Mouse (Mus musculus) R1 (cell line): ENCODE data around the gene Actl11.
A peak's percentile ranks its signal among the peaks of the same experiment; 100 is the strongest.

Experiments used
- DNase-seq: peaks from one replicate; pipeline ENCODE4 v3.0.0-alpha.2; 2018; ENCODE audit warnings: low read depth, low spot score

Actl11 gene

DNA sequence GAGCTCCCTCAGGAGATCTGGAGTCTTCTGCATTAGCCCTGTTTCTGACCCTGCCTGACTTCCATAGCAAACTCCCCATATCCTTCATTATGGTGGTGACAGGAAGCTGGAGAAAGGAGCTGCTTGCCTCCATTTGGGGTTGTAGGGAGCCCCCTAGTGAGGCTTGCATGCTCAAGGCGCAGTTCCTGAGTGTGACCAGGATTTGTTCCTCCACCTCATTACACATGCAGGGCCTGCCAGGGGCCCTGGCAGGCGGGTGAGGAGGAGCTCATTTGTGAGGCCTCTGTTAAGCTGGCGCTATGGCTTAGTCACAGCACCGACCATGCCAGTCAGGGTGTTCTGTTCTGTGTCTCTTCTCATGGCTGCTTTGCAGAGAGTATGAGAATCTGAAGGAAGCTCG is 33.6 kb downstream of the Actl11 start:
- peak; percentile 78 for DNase-seq

DNA sequence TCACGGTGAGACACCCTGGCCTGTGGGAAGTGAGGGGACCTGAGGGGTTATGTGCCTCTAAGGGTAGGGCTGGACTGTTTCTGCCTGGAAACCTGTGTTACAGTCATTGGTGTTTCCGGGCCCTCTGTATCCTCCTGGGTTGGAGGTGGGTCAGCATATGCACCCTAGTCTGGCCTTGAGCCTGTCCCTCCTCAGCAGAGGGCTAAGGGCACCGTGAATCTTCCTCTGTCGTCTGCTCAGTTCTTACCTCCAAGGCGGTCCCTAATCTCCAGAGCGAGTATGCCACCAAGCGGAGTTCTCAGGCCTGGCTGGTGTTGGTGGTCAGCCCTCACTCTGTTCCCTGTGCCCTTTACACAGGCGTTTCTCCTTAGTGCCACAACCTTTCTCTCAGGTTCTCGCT is 34.6 kb downstream of the Actl11 start:
- no peak for DNase-seq

DNA sequence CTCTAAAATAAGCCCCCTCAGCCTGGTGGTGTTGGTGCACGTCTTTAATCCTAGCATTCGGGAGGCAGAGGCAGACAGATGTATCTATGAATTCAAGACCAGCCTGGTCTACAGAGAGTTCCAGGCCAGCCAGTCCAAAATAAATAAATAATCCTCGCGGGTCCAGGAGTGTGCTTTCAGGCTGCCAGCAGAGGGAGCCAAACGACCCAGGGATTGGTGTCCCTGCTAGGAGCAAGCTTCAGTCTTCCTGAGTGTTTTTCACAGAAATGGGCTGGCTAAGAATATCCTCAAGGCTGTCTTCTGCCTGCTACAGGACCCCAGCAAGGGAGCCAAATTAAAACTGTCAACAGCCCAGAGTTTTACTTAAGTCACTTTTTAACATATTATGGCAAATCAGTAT is 35.4 kb downstream of the Actl11 start:
- peak; percentile 81 for DNase-seq

DNA sequence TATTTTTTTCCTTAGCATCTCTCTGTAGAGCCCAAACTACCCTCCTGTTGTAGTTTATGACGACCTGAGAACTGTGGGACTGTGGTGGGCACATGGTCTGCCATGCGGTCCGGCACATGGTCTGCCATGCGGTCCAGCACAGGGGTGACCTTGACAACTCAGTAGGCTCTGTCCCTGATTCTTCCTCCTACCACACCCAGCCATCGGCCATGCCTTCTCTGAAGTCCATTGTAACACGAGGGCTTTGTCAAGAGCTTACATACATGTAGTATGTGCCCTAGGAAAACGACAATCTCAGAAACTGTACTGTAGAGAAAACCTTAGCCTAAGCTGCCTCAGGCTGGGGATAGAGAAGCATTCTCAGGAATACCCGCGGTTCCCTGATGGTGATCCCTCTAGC is 36.4 kb downstream of the Actl11 start:
- DNase-seq, result no peak

DNA sequence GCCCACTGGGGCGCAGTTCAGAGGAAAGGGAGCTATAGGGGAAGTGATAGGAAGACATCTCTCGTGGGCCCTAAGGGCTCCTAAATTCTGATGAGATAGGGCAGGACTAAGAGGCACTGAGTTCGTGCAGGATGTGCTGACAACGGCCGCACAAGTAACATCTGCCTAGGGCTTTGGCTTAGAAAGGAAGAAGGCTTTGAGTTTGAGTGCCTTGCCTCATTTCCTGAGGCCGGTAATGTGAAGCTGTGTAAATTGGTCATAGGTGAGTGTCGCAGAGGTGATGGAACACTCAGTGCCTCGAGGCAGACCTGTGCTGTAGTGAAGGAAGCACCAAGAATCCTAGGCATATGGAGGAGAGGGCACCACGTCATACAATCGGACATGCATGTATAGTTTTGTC is 38.4 kb downstream of the Actl11 start:
- no peak for DNase-seq

DNA sequence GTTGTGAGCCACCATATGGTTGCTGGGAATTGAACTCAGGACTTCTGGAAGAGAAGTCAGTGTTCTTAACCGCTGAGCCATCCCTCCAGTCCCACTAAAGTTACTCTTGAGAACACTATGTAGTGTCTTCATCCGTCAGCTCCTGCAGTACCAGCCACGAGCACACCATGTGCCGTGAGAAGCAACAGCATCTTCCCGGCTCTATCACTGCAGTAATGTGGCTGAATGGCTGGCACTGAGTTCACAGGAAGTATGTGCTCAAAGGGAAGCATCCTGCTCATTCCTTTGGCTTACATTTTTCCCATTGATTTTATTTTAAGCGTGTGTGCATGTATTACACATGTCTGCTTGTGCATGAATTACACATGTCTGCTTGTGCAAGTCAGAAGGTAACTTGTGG is 39.2 kb downstream of the Actl11 start:
- DNase-seq, result no peak

DNA sequence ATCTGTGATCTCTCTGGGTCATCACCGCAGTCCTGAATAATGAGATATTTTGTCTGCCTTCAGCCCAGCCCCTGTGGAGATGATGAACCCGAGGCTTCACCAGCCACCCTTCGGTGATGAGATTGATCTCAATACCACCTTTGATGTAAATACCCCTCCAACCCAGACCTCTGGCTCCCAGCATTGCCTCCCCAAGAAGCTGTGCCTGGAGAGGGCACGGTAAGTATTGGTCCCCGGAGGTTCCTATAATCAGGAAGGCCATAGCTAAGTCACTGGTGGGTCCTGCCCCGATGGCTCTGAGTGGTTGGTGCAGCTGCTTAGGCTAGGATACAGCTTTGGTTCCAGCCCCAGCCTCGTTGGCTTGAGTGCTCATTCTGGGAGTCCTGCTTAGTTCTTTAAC is 40.3 kb downstream of the Actl11 start:
- DNase-seq, result no peak

DNA sequence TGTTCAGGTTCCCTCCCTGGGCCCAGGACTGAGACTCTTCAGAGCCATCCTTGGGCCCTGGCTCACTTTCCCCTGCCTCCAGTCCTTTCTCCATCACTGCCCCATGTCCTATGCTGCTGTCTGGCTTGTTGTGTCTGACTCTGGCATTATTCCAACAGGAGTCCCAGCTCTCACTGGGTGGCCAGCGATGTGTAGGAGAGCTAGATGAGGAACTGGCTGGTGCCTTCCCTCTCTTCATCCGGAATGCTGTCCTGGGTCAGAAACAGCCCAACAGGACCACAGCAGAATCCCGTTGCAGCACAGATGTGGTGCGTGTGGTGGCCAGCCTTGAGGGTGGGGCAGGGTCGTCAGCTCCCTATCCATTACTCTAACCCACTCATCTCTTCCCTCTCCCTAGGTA is 42.0 kb downstream of the Actl11 start:
- no peak for DNase-seq

DNA sequence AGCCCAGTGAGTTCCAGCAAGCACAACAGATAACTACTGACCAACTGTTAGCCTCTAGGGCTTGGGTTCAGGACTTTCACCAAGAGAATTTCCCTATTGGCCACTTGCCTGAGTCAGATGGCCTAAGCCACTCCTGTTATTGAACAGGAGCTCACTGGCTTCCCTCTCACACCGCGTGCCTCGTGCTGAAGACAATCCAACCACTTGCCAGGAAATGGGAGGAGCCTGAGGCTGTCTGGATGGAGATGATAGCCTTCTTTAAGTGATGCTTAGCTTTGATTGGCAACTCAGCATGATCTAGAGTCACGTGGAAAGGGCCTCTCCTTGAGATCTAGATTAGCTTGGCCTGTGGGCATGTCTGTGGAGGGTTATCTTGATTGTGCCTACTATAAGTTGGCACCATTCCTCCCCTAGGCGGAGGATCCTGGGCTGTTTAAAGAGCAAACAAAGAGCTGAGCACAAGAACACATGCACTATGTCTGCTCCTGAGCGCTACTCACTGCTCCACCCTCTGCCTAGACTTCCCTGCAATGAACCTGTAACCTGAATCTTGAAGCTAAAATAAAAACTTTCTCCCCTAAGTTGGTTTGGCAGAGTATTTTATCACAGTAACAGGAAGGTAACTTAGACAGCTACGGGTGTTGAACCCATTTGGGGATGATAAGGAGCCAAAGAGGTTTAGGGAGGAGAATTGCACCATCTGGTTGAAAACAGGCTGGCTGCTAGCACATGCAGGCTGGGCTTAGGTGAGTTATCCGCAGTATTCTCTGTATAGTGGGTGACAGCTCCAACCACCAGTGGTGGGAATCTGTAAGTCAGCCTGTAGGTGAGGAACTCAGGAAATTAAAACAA is 43.6 kb downstream of the Actl11 start:
- DNase-seq, result peak; percentile 86

DNA sequence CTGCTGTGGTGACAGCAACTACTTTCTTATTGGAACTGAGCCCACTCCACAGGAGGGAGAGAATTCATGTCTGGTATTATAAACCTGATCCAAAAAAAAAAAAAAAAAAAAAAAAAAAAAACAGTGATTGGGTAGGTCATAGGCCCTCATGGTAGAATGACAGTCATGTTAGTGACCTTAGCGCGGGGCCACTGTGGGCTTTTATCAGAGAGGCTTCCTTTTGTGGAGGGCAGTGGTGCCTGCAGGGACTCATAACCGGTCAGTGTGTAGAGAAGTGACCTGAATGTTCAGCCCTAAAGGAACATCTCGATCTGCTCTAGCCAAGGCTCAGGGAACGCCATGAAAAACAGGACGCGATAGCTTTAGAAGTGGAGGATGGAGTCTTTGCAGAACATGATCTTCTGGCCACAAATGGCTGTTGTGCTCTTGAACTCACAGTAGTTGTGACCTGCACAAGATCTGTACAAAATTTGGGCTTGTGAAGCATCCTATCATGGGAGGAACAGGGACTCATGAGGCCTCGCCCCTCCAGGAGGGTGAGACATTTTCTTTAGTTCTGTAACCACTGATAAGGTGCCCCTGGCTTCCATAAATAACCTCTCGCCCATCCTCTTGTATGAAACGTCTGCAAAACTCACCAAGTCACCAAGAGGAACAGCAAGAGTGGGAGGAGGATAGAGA is 46.4 kb downstream of the Actl11 start:
- no peak for DNase-seq

DNA sequence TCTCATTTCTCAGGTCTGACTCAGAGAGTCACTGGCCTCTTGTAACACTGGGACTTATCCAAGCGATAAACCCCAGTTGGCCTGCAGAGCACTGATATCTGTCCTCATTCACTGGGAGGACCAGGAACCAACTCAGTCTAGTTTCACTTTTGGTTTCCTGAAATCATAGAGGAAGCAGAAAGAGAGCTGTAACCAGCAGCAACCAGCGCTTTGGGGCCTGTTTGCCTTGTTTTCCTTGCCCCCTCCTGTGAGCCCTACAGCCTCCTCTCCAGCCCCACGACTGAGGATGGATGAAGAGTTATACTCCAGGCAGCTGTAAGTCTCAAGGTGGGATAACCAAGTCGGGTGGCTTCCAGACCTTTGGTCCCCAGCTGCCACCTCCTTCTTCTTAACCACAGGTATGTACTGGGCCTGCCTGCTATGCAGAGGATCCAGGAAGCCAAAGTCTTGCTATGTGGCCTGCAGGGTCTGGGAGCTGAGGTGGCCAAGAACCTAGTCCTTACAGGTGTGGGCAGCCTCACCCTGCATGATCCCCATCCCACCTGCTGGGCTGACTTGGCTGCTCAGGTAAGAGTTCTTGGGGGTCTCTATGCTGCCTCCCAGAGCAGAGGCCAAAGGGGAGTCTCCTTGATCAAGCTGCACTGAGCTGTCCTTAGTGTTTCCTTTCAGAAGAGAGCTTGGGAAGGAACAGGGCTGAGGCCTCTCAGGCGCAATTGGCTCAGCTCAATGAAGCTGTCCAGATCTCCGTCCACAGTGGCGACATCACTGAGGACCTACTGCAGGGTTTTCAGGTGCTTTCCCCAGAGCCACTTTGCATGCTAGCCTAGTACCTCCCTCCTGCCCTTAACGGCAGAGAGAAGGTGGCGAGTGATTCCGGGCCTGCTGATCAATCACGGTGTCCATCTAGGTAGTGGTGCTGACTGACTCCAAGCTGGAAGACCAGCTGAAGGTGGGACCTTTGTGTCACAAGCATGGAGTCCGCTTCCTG is 47.4 kb downstream of the Actl11 start, which contains the start of gene Uba7:
Gene Uba7, plus strand, starts transcription at position 107 of the 988 bp plus-strand sequence.
- no peak for DNase-seq

DNA sequence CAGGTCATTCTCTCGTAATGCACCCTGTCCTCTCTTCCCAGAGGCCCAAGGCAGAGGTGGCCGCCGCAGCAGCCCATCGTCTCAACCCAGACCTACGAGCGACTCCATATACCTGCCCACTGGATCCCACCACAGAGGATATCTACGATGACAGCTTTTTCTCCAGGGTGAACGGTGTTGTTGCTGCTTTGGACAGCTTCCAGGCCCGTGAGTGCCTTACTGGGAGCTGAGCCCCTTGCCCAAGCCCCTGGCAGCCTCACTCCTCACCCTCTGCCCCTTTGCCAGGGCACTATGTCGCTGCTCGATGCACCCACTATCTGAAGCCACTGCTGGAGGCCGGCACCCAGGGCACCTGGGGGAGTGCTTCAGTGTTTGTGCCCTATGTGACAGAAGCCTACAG is 50.5 kb downstream of the Actl11 start:
- DNase-seq, result no peak
